Mouse (Mus musculus) CH12.LX (cell line): ENCODE results near the gene 4930562C15Rik. TPM values are rescaled to one million over a fixed set of nuclear protein-coding genes. Genes with fewer than 3 reads are reported as not detected.

Experiments
- DNase-seq: peaks from one replicate; pipeline ENCODE4 v3.0.0-alpha.2; 2013; ENCODE audit errors: extremely low read depth
- H3K27ac ChIP-seq: 2 replicates; pipeline ENCODE4 v1.5.1; 2012; ENCODE audit warnings: low read depth, mild to moderate bottlenecking, control low read depth, moderate library complexity; ENCODE audit not compliant: insufficient read depth
- H3K27me3 ChIP-seq: replicated peaks from 2 replicates; pipeline ENCODE3; 2012; ENCODE audit warnings: inconsistent platforms
- H3K36me3 ChIP-seq, 2 experiments: replicated peaks in 1 of 2; 2 replicates each; pipeline versions ENCODE3 to v1.6.1; 2012; ENCODE audit warnings: inconsistent platforms in 1 of 2, low read length in 1 of 2, mild to moderate bottlenecking in 1 of 2, mixed read lengths in 1 of 2, moderate library complexity in 1 of 2; ENCODE audit not compliant: control insufficient read depth in 1 of 2, insufficient read depth in 1 of 2
- H3K4me1 ChIP-seq, 2 experiments: 2 replicates each; pipeline ENCODE4 v1.6.1; 2012; ENCODE audit warnings: inconsistent platforms in 1 of 2, moderate library complexity in 1 of 2; ENCODE audit not compliant: insufficient read depth in 2 of 2, control insufficient read depth in 1 of 2
- H3K4me2 ChIP-seq: 2 replicates; pipeline ENCODE4 v1.6.1; 2012; ENCODE audit warnings: low read depth, mild to moderate bottlenecking, control low read depth; ENCODE audit not compliant: poor library complexity, insufficient read depth, severe bottlenecking
- H3K4me3 ChIP-seq, 3 experiments: fragments of 150-350 bp in 1 of 3; sonication (generic) in 1 of 3; replicated peaks in 1 of 3; 2 replicates each; pipeline versions ENCODE3 to v1.5.1; 2011 to 2012; ENCODE audit warnings: low read depth in 2 of 3, low read length in 2 of 3, mild to moderate bottlenecking in 2 of 3, moderate library complexity in 2 of 3, control low read depth in 1 of 3, improper control_type of control experiment in 1 of 3, inconsistent platforms in 1 of 3, mixed read lengths in 1 of 3; ENCODE audit not compliant: poor library complexity in 1 of 3
- H3K79me2 ChIP-seq: replicated peaks from 2 replicates; pipeline ENCODE4 v1.6.1; 2012; ENCODE audit warnings: mild to moderate bottlenecking, moderate library complexity; ENCODE audit not compliant: control insufficient read depth, poor library complexity, insufficient read depth, severe bottlenecking; ENCODE audit errors: extremely low read depth
- H3K9ac ChIP-seq: 2 replicates; pipeline ENCODE4 v1.6.1; 2012; ENCODE audit warnings: low read depth, mild to moderate bottlenecking, control low read depth, moderate library complexity; ENCODE audit not compliant: insufficient read depth
- H3K9me3 ChIP-seq: replicated peaks from 2 replicates; pipeline ENCODE3; 2012; ENCODE audit warnings: low read length, inconsistent platforms, mixed read lengths
- BHLHE40 ChIP-seq: IDR thresholded peaks from 2 replicates; pipeline ENCODE4 v1.6.1; 2011; ENCODE audit warnings: mild to moderate bottlenecking, low read depth, low read length, improper control_type of control experiment
- CHD2 ChIP-seq: IDR thresholded peaks from 2 replicates; pipeline ENCODE4 v1.6.1; 2011; ENCODE audit warnings: low read length, improper control_type of control experiment
- ELF1 ChIP-seq: IDR thresholded peaks from 2 replicates; pipeline ENCODE4 v1.6.1; 2014; ENCODE audit warnings: low read depth, mild to moderate bottlenecking, inconsistent platforms, low read length, improper control_type of control experiment
- EP300 ChIP-seq: IDR thresholded peaks from 2 replicates; pipeline ENCODE4 v1.6.1; 2011; ENCODE audit warnings: low read length, improper control_type of control experiment
- ETS1 ChIP-seq: conservative IDR thresholded peaks from 2 replicates; pipeline ENCODE4 v1.6.1; 2012; ENCODE audit warnings: low read depth, mild to moderate bottlenecking, inconsistent platforms, low read length, improper control_type of control experiment, moderate library complexity
- HCFC1 ChIP-seq: IDR thresholded peaks from 2 replicates; pipeline ENCODE4 v1.6.1; 2012; ENCODE audit warnings: low read depth, mild to moderate bottlenecking, inconsistent platforms, low read length, improper control_type of control experiment
- IRF4 ChIP-seq: IDR thresholded peaks from 2 replicates; pipeline ENCODE4 v1.6.1; 2014; ENCODE audit warnings: low read depth, mild to moderate bottlenecking, inconsistent platforms, low read length, improper control_type of control experiment
- JUND ChIP-seq: conservative IDR thresholded peaks from 2 replicates; pipeline ENCODE4 v1.6.1; 2011; ENCODE audit warnings: low read depth, low read length, improper control_type of control experiment
- MAFK ChIP-seq: IDR thresholded peaks from 2 replicates; pipeline ENCODE4 v1.6.1; 2011; ENCODE audit warnings: low read length, improper control_type of control experiment; ENCODE audit not compliant: insufficient replicate concordance
- MAX ChIP-seq: IDR thresholded peaks from 2 replicates; pipeline ENCODE4 v1.6.1; 2011; ENCODE audit warnings: low read length, improper control_type of control experiment
- MAZ ChIP-seq: IDR thresholded peaks from 2 replicates; pipeline ENCODE4 v1.6.1; 2012; ENCODE audit warnings: low read depth, mild to moderate bottlenecking, inconsistent platforms, low read length, improper control_type of control experiment, moderate library complexity
- MEF2A ChIP-seq: IDR thresholded peaks from 2 replicates; pipeline ENCODE4 v1.6.1; 2014; ENCODE audit warnings: low read depth, mild to moderate bottlenecking, inconsistent platforms, low read length, improper control_type of control experiment, borderline replicate concordance
- MYC ChIP-seq: IDR thresholded peaks from 2 replicates; pipeline ENCODE4 v1.6.1; 2011; ENCODE audit warnings: low read depth, mild to moderate bottlenecking, improper control_type of control experiment, low read length
- NELFE ChIP-seq: IDR thresholded peaks from 2 replicates; pipeline ENCODE4 v1.6.1; 2011; ENCODE audit warnings: low read depth, low read length, improper control_type of control experiment
- POLR2A ChIP-seq: IDR thresholded peaks from 2 replicates; pipeline ENCODE4 v1.6.1; 2011; ENCODE audit warnings: low read depth, mild to moderate bottlenecking, improper control_type of control experiment, low read length
- SMC3 ChIP-seq: IDR thresholded peaks from 2 replicates; pipeline ENCODE4 v1.6.1; 2011; ENCODE audit warnings: low read depth, low read length, improper control_type of control experiment
- UBTF ChIP-seq: IDR thresholded peaks from 2 replicates; pipeline ENCODE4 v1.6.1; 2012; ENCODE audit warnings: low read depth, mild to moderate bottlenecking, inconsistent platforms, low read length, improper control_type of control experiment, moderate library complexity
- USF1 ChIP-seq: IDR thresholded peaks from 2 replicates; pipeline ENCODE4 v1.6.1; 2014; ENCODE audit warnings: low read depth, mild to moderate bottlenecking, inconsistent platforms, low read length, improper control_type of control experiment
- ZC3H11A ChIP-seq: IDR thresholded peaks from 2 replicates; pipeline ENCODE4 v1.6.1; 2012; ENCODE audit warnings: low read depth, mild to moderate bottlenecking, inconsistent platforms, low read length, improper control_type of control experiment
- ZKSCAN1 ChIP-seq: IDR thresholded peaks from 2 replicates; pipeline ENCODE4 v1.6.1; 2012; ENCODE audit warnings: low read depth, inconsistent platforms, low read length, improper control_type of control experiment, borderline replicate concordance
- ZMIZ1 ChIP-seq: IDR thresholded peaks from 2 replicates; pipeline ENCODE4 v1.6.1; 2012; ENCODE audit warnings: low read depth, mild to moderate bottlenecking, inconsistent platforms, low read length, improper control_type of control experiment
- dilution Hi-C: fragments of 300-500 bp; cut with MboI; formaldehyde crosslinking; loops from 2 replicates; pipeline ENCODE4 v1.14.3; 2020; ENCODE audit warnings: low sequenced_read_pairs; ENCODE audit not compliant: extremely low pct_unique_long_range_greater_than_20kb, extremely low pct_ligation_motif_present
- in situ Hi-C: fragments of 300-500 bp; cut with MboI; formaldehyde crosslinking; loops from 3 replicates; pipeline ENCODE4 v1.14.3; 2019; ENCODE audit warnings: low sequenced_read_pairs, low pct_ligation_motif_present, low pct_unique_long_range_greater_than_20kb, mixed read lengths
- polyA plus RNA-seq: library from polyadenylated mRNA; unstranded; fragments of >175 nt; gene quantifications from 2 replicates; pipeline ENCODE4 v1.2.1, GENCODE M21; 2012; ENCODE audit warnings: low read depth; ENCODE audit not compliant: insufficient read length
- total RNA-seq, 2 experiments: library from RNA; depleted of rRNA; stranded (reverse); fragments of 300-350 nt in 1 of 2; fragments of >200 nt in 1 of 2; gene quantifications; 2 replicates each; pipeline ENCODE4 v1.2.3; 2012 to 2014

The 4930562C15Rik gene
- total and polyA plus RNA-seq, 3 experiments, result 0.13 to 0.80 (median 0.20) TPM

DNA sequence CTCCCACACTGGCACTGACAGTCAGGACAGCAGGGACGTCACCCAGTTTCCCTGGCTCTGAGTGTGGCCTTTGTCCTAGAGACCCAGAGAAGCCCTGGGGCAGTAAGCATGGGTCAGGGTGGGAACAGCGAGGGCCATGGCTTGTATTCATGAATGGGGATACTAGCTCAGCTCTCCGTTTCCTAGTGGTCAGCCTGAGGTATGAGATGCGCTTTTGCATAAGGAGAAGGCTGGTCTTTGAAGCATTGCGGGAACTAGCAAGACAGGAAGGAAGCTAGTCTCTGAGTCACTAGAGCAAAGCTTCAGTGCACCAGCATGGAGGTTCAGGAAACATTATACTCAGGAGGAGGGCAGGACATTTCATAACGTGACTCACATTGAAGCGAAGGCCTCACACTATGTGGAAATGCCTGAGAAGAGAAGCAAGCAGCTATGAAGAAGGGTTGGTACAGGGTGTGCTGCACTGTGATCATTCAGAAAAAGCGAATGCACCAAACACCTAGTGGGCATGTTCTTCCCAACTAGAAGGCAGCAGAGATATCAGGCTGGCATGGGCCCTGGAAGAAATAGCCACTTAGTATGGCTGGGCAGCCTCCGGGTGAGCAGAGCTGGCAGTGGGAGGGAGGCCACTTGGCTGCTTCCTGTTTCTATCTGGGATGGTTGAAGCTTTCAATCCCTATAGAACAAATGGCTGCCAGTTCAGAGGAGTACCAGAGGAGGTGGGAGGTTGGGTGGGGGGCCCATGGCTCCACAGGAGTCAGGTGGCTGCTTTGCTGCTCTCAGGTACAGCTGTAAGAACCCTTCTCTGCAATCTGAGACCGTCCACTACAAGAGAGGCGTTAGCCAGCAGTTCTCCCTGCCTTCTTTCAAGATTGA is 77.9 kb downstream of the 4930562C15Rik start:
- peak; percentile 88 for DNase-seq
- dilution Hi-C loops, result no loop called here
- peak overlapping the region; percentile 44 for H3K27ac ChIP-seq
- peaks cover 34 to 59% of the 10 kb centered on the region in 2 experiments for H3K4me1 ChIP-seq
- no peak overlapping the region for H3K4me2 ChIP-seq
- no peaks in the 10 kb centered on the region for H3K27me3 ChIP-seq
- peak overlapping the region in 1 of 3 experiments; percentile 34 for H3K4me3 ChIP-seq
- TF ChIP-seq ZKSCAN1 (no peak), MAX (0 out of 2 replicates have a peak, but pooled peaks have one; percentile 14), CHD2 (no peak), ZC3H11A (no peak), USF1 (no peak), NELFE (no peak), EP300 (peak; percentile 47; the same call in 1 of the 2 replicates), ZMIZ1 (no peak), ELF1 (peak; percentile 50; the same call in 1 of the 2 replicates), SMC3 (no peak), UBTF (no peak), MEF2A (no peak), POLR2A (0 out of 2 replicates have a peak, but pooled peaks have one; percentile 17), MAFK (no peak), ETS1 (peak; percentile 59; the same call in 1 of the 2 replicates), MYC (no peak), JUND (no peak; the same call in 1 of the 2 replicates), HCFC1 (peak; percentile 37; the same call in 1 of the 2 replicates), MAZ (no peak), IRF4 (no peak), BHLHE40 (no peak)
- H3K79me2 ChIP-seq, result no peaks in the 10 kb centered on the region
- H3K36me3 ChIP-seq, result peaks cover 15 to 32% of the 10 kb centered on the region in 2 experiments
- in situ Hi-C loops, result no loop called here
- H3K9me3 ChIP-seq, result no peaks in the 10 kb centered on the region
- H3K9ac ChIP-seq, result no peak overlapping the region
